Mouse (Mus musculus) right cerebral cortex, postnatal 36 days (tissue): Measurements from ENCODE around the gene Adam15.

Experiments used
- DNase-seq, 2 experiments: peaks; one replicate each; pipeline ENCODE4 v3.0.0; 2022; ENCODE audit warnings: low spot score in 2 of 2, mixed read lengths in 1 of 2

The Adam15 gene

GRCm38 (mm10) chr3:89349869-89350501 lies at the start of gene Adam15:
Gene Adam15 (minus strand): TSS chr3:89349996.
- peak; percentile 84 to 85 for DNase-seq

- DNase-seq: no peak
These were observed 46.8 kb upstream of the Adam15 start for GRCm38 (mm10) chr3:89396654-89397005.

DNA sequence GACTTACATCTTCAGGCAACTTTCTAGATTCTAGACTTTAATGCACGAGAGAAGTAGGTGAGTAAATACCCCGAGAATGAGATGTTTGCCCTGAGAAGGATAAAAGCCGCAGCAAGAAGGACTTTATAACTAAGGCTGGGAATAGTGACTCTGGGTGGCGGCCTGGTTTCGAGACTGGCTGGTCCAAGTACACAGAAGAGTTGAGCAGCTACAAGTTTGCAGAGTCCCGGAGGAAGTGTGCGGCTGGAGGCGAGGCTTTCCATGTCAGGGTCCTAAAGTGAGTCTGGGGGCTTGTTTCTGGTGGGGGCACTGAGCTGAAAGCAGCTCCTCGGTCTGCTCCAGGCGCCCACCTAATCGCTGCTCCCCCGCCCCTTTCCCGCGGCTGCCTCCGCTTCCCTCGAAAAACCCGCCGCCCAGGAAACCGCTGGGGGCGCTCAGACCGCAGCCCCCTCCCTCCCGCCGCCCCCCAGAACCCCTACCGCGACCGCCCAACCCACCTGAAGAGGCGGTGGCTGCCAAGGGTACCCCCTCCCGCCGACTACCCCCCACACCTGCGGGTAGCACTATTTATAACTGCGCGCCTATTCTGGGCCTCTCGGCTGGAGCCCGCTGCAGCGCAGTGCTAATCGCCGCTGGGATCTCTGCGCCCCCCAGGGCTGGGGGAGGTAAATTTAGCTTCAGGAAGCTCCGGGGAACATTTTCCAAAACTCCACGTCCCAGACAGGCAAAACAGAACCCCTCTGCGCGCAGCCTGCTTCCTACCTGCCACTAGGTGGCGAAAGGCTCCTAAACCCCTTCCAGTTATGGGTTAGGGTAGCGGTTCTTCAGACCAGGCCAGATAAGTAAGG lies 46.2 kb upstream of the Adam15 start:
- no peak for DNase-seq

- no peak for DNase-seq
These were observed 45.6 kb upstream of the Adam15 start for GRCm38 (mm10) chr3:89395419-89395805.

- no peak for DNase-seq
These were observed 45.1 kb upstream of the Adam15 start for GRCm38 (mm10) chr3:89394894-89395256.

DNA sequence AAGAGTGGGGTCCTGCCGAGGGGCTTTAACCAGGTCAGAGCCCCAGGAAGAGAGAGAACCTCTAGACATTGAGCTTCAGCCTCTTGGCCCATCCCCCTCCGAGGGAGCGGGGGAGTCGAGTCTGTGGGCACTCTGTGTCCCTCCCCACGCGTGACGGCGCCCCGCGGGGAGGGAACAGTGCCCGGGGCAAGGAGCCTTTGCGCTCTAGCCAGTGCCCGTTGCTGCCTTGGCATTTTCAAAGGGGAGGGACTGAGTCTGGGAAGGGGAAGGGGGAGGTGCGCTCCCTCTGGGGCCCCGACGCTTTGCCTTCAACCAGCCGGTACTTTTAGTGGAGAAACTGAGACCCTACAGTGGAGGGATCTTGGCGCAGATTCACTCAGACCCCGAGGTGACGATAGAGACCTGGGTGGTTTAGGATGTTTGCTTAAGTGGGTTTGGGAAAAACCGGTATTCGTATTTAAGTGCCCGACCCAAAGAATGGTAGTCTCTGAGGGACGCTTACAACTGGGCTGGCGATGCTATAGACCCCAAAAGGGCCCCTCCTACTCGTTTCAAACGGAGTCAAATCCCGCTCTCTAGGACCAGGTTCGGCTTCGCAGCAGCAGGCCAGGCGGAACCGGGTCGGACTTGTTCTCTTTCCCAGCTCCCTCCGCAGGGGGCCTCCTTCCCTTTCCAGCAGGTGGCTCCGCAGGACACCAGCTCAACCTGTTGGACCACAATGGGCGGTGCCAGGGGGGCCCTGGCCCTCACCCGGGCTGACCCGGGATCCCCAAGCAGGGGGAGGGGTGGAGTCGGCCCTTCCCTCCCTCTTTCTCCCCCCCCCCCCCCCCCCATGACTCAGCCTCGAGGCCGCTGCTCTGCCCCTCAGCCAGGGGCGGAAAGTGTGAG lies 44.5 kb upstream of the Adam15 start, which contains the start of gene Zbtb7b:
Zbtb7b (minus strand) TSS at position 771 of the 888 bp plus-strand sequence.
- peak in 1 of 2 experiments; percentile 28 for DNase-seq

- peak; percentile 92 to 96 for DNase-seq
These were observed 43.8 kb upstream of the Adam15 start for GRCm38 (mm10) chr3:89393605-89394004.

GRCm38 (mm10) chr3:89392871-89393311 lies 43.1 kb upstream of the Adam15 start:
- DNase-seq: no peak

GRCm38 (mm10) chr3:89391663-89392511 lies 42.1 kb upstream of the Adam15 start:
- DNase-seq: no peak

GRCm38 (mm10) chr3:89390699-89391662 lies 41.2 kb upstream of the Adam15 start:
- no peak for DNase-seq

DNA sequence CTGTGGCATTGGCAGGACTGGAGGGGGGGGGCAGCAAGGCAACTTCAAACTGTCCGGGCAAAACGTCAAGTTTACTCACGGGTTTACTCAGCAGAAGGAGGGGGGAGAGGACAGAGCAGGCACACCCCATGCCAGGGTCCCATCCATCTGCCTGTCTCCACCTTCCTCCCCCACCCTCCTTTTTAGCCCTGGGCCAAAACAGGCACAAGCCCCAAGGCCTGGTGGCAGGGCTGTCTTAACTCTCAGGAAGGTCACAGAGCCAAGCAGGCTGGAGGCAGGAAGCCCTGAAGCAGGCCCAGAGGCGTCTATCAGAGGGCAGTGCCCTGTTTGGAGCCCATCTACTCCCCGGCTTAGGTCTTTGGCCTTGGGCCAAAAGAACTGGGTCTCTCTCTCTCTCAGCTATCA lies 40.3 kb upstream of the Adam15 start:
- no peak for DNase-seq

- DNase-seq: no peak
These were observed 39.3 kb upstream of the Adam15 start for GRCm38 (mm10) chr3:89388901-89389740.

- DNase-seq: no peak
These were observed 38.5 kb upstream of the Adam15 start for GRCm38 (mm10) chr3:89388134-89388881.

DNA sequence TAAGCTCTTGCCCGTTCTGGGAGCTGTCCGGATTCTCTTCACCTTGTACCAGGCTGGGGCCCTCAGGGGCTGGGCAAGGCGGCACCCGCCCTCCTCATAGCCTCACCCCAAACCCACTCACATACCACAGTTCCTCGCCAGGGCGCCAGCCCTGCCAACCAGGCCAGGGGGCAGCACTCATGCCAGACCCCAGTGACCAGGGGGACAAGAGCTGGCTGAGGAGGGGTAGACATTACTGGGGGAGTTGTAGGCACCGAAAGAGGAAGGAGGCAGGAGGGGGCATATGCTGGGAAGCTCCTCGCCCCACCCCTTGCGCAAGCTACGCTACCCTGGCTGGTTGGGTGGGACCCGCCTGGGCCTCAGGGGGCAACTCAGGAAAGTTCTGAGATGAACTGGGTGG lies 37.8 kb upstream of the Adam15 start:
- DNase-seq: no peak

DNA sequence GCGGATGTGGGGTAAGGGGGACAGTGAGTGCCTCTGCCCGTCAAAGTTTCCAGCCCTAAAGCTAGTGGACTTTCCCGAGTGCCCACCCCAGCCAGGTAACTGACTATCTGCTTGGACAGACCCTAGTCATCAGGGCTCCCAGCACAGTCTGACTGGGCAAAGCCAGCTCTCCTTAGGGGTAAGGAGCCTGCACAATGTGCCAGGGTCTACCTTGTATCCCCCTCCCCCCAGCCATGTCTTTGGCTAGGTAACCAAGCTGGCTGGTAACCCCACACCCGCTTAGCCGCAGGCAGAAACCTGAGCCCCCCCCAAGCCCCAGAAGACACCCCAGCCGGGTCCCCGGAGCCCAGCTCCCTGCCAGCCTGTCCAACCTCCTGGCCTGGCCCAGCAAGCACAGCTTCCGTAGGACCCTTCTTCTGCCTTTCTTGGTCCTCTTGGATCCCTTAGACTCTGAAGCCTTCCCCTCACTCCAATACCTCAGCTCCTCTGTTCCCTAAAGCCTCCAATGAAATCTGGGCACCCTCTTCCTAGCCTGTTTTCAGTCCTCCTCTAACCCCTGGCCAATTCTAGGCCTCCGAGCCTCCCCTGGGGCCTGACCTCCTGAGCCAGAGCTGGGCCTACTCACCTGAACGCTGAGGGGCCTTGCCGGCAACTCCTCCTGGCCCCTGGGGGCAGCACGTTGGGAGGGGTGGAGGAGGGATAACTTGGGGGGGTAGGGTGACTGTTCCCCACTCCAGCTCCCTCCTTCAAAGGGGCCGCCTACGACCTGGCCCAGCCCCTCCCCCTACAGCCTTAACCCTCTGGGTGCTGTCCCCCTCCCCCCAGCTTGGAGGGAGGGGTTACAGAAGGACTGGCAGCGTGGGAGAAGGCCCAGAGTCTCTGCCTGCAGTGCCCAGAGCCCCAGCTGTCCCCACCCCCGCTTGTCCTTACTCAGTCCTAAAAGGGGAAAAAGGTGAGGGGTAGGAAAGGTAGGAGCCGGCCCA lies 36.9 kb upstream of the Adam15 start:
- DNase-seq: no peak

- DNase-seq: no peak
These were observed 35.7 kb upstream of the Adam15 start for GRCm38 (mm10) chr3:89385451-89385850.
